Mouse (Mus musculus) regulatory T cell (primary cell): ENCODE results near the gene Bhlhe40.

Experiments
- in situ Hi-C: fragments of 300-600 bp; cut with MboI, MseI; formaldehyde crosslinking; loops from one replicate; pipeline ENCODE4 v1.15.1; 2025; ENCODE audit warnings: high pct_unique_total_duplicates

Bhlhe40 gene

GRCm38 (mm10) chr6:108660206-108660877 lies at the start of gene Bhlhe40:
Bhlhe40 (plus strand) TSS chr6:108660629.
- in situ Hi-C loops = loop anchor here (5.0 to 25.0 kb wide), 3 partner anchors 108 to 1873 kb away; no protein-coding TSS in a partner anchor

GRCm38 (mm10) chr6:108611663-108612062 lies 48.8 kb upstream of the Bhlhe40 start:
- in situ Hi-C loops = loop anchor here (10.0 kb wide), 1 partner anchor 977 kb away; no protein-coding TSS in a partner anchor

- in situ Hi-C loops = loop anchor here (10.0 kb wide), 1 partner anchor 983 kb away; no protein-coding TSS in a partner anchor
Measured at GRCm38 (mm10) chr6:108618025-108618424, 42.4 kb upstream of the Bhlhe40 start.

DNA sequence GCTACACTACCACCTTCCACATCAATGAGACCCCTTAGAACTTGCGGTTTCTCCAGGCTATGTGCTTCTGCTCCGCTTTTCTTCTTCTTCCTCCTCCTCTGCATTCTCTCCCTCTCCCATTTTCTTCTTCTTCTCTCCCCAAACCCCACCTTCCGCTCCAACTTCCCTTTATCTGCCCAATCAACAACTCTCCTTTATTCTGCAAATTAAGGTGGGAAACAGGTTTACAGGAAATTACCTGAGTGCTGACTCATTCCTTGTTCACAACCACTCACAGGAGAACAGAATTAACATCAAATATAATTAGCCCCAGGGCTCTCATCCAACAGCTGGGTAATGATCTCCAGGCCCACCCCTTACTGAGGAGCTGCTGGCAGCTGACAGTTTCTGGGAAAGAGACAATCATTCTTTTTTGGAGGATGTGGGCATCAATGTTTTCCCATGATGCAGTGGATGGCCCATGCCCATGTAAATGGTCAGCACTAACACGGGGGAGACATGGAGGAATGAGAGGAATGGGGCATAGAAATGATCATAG lies 37.3 kb upstream of the Bhlhe40 start:
- in situ Hi-C loops = no loop called here

DNA sequence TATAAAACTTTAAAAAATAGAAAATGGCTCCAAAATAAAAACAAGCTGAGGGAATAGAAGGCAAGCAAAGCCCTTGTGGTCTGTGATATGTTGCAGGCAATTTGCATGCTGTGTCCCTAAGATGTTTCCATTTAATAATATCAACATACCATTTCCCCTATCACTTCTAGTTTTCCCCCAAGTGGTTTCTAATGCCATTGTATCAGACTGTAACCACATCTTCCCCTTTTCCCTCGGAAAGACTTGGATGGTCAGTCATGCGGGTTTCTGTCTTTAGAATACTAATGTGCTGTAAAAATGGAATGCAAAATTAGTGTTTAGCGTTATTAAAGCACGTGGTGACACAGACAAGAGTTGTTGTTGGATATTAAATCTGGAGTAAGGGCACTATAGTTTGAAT lies 35.5 kb upstream of the Bhlhe40 start:
- in situ Hi-C loops = loop anchor here (25.0 kb wide), 1 partner anchor 1513 kb away; no protein-coding TSS in a partner anchor

DNA sequence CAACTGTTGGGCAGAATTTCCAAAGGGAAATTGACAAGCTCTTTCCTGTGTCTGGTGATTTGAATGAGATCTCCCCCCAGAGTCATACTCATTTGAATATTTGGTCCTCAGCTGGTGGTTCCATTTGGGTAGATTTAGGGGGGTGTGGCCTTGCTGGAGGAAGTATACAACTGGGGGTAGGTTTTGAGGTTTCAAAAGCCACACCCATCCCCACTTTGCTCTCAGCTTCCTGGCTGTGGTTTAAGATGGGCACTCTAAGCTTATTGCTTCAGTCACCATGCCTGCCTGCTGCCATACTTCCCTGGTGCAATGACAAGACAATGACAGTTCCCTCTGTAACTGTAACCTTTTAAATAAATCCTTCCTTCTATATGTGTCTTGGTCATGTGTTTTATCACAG lies 29.7 kb upstream of the Bhlhe40 start:
- in situ Hi-C loops = loop anchor here (25.0 kb wide), 1 partner anchor 1518 kb away; no protein-coding TSS in a partner anchor

GRCm38 (mm10) chr6:108638157-108638833 lies 22.1 kb upstream of the Bhlhe40 start:
- in situ Hi-C loops = loop anchor here (25.0 kb wide), 1 partner anchor 1526 kb away; no protein-coding TSS in a partner anchor

DNA sequence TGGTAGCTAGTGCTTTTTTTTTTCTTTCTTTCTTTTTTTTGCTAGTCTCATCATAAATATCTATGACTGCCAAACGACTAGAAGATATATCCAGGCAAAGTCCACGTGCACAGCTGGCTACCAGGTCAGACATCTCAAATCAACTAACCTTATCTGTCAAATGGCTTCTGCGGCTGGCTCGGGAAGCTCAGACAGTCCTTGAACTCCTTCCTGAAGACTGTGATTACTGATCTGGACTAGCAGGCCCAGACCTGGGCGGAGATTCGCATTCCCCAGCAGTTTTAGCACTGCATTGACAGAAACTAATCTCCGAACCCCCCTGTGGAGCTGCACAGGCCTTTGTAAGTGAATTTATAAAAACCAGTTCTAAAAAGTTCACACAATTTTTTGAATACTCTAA lies 18.4 kb upstream of the Bhlhe40 start:
- in situ Hi-C loops = loop anchor here (25.0 kb wide), 1 partner anchor 1530 kb away; no protein-coding TSS in a partner anchor

DNA sequence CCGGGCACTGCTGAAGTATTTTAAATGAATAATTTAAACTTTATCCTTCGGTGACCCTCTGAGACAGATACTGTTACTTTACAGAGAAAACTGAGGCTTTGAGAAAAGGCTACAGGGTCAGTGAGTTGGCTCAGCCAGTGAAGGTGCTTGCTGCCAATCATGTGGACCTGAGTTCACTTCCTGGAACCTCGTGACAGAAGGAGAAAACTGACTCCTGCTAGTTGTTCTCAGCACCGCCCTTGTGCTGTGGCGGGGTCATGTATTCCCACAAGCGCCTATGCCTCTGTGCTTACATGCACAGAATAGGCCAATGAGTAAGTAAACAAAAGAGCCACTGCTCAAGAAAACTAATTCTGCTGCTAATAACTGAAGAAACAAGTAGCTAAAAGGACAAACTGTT lies 17.4 kb upstream of the Bhlhe40 start:
- in situ Hi-C loops = loop anchor here (25.0 kb wide), 1 partner anchor 1531 kb away; no protein-coding TSS in a partner anchor

- in situ Hi-C loops = loop anchor here (25.0 kb wide), 1 partner anchor 1532 kb away; no protein-coding TSS in a partner anchor
Measured at GRCm38 (mm10) chr6:108644311-108644710, 16.1 kb upstream of the Bhlhe40 start.

DNA sequence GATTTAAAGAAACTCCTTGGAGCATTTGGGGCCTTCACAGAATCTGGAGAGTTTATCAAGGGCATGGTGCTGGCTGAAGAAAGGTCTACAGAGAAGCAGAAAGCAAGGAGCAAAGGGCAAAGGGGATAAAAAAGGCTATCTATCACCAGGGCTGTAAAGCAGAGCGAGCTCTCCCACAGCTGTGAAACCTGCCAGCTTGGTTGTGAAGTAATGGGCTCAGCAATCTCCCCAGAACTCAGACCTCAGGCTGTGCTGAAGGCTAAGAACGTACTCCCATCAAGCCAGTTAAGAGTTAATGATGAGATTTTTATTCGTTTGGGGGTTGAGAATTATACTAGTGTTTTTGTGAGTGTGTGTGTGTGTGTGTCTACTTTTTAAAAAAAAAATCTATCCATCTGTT lies 13.3 kb upstream of the Bhlhe40 start:
- in situ Hi-C loops = loop anchor here (25.0 kb wide), 1 partner anchor 1535 kb away; no protein-coding TSS in a partner anchor

DNA sequence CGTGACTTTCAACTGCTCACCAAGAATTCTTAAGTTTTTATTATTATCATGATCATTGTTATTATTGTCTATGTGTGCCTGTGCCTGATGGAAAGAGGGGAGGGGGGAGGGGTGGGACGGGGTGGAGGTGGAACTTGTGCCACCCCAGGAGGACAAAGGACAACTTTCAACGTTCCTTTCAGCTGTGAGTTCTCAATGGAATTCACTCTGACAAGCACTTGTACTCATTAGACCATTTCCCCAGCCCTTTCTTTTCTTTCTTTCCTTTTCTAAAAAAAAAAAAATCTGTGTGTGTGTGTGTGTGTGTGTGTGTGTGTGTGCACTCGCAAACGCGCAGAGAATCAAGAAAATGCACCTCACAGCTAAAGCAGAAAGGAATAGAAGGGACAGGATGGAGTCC lies 12.4 kb upstream of the Bhlhe40 start:
- in situ Hi-C loops = loop anchor here (25.0 kb wide), 1 partner anchor 1536 kb away; no protein-coding TSS in a partner anchor

GRCm38 (mm10) chr6:108655861-108656260 lies 4.6 kb upstream of the Bhlhe40 start:
- in situ Hi-C loops = loop anchor here (25.0 kb wide), 1 partner anchor 1869 kb away; no protein-coding TSS in a partner anchor

- in situ Hi-C loops = loop anchor here (25.0 kb wide), 1 partner anchor 1871 kb away; no protein-coding TSS in a partner anchor
Measured at GRCm38 (mm10) chr6:108658051-108658415, 2.4 kb upstream of the Bhlhe40 start.

GRCm38 (mm10) chr6:108658416-108659201 lies 1.8 kb upstream of the Bhlhe40 start:
- in situ Hi-C loops = loop anchor here (25.0 kb wide), 1 partner anchor 1871 kb away; no protein-coding TSS in a partner anchor

DNA sequence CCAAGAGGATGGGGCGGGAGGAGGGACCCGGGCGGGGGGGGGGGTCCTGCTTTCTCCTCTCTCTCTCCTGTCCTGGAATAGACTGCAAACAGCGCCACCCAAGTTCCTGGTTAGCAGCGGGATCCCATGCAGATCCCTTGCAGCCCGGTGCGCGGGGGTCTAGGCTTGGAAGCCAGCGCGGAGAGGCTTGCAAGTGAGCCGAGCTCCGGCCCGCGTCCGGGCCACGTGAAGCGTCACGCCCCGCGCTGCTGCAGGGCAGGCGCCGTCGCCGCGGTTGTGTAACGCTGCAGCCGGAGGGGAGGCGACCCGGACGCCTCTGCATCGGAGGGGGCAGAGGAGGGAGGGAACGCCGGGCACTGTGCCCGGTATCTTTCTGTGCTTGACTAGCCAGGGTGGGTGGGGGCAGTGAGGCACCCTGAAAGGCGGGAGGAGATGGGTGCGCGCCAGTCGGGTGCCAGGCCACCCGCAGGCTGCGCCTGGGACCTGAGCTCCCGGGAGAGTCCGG lies 1.2 kb upstream of the Bhlhe40 start:
- in situ Hi-C loops = loop anchor here (25.0 kb wide), 1 partner anchor 1872 kb away; no protein-coding TSS in a partner anchor

- in situ Hi-C loops = loop anchor here (5.0 to 25.0 kb wide), 3 partner anchors 107 to 1872 kb away; no protein-coding TSS in a partner anchor
Measured at GRCm38 (mm10) chr6:108659726-108660205, 663 bp upstream of the Bhlhe40 start.

GRCm38 (mm10) chr6:108660878-108661389 lies 505 bp downstream of the Bhlhe40 start:
- in situ Hi-C loops = loop anchor here (5.0 to 25.0 kb wide), 3 partner anchors 109 to 1874 kb away; no protein-coding TSS in a partner anchor

DNA sequence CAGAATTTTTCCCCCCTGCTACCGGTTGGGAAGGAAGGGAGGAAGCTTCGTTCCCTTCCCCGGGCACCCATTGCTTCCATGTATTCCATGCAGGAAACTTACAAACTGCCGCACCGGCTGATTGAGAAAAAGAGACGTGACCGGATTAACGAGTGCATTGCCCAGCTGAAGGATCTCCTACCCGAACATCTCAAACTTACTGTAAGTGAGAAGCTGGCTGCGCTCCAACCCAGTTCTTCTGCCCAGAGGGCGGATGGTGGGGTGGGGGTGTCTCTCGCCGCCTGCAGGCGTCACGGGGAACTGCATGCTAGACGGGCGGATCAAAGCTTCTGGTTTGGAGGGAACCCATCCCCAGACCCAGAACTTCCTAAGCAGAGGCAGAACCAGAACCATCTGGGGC lies 983 bp downstream of the Bhlhe40 start:
- in situ Hi-C loops = loop anchor here (5.0 to 25.0 kb wide), 3 partner anchors 109 to 1874 kb away; no protein-coding TSS in a partner anchor

DNA sequence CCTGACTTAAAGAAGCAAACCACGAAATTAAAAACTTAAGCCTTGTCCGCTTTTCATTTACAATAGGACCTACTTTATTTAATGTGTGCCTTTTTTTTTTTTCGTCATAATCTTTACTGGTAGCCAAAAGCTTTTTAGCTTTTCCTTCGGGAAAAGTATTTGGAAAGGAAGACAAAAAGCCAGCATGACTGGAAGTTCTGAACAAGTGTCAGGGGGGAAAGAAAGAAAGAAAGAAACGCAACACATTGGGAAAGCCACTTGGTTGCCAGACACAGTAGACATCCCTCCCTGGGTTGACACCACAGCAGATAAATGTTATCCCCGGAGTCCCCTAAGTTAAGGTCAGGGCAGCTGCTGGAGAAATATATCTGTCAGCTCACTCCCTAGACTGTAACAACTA lies 1.5 kb downstream of the Bhlhe40 start:
- in situ Hi-C loops = loop anchor here (5.0 to 25.0 kb wide), 3 partner anchors 110 to 1875 kb away; no protein-coding TSS in a partner anchor
